ENCODE assay signal across 16 mouse cellular contexts in the genomic region with DNA sequence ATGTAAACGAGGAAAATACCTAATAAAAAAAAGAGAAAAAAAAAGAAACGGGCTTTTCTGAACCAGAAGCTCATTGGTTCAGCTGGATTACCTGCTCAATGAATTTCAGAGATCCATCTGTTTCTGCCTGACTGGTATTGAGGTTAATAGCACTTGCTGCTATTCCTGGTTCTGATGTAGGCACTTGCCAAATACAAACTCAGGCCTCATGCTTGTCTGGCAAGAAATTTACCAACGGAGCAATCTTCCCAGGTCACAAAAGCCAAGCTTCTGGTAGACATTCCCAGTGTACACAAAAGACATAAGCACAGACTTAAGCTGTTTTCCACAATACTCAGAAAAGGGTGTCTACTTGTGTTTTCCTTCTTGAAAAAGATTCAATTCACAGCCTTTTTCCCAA.
DNase-seq lines count a peak whose midpoint lies in the region; ATAC-seq lines count a peak whose summit lies in the region.
"Had no signal": no experiment of that assay in that cellular context is flagged by ENCODE, and none has a peak within 500 bp of the region (broad histone marks: within the 10 kb centered on the region; RNA-seq: fewer than 3 reads in every experiment).

No protein-coding gene starts in this region.

- intact Hi-C loops in heart, postnatal 10 days (cut with DNase I) = no loop called here

- peak; percentile 85 for ATAC-seq in cerebellum, adult (ENCODE audit: insufficient number of reproducible peaks, low FRiP score, low TSS enrichment)
- ATAC-seq: CD4-positive, CD25-positive, alpha-beta regulatory T cell, adult 4 months; forebrain, embryonic 13.5 days; intestine, postnatal 0 days had no signal

- DNase-seq in cerebellum, postnatal 4 days (ENCODE audit: low spot score in 2 of 2) = no peak
- DNase-seq in cerebellum, adult 11-12 months = peak; percentile 45
- DNase-seq in cerebellum, adult 9-10 months = peak; percentile 76
- DNase-seq in cerebellum, postnatal 25 days = peak; percentile 37 to 54
- no peak for DNase-seq in heart, postnatal 10 days
- no peak for DNase-seq in heart, adult 18-20 months
- DNase-seq in right cerebral cortex, postnatal 25 days = no peak
- DNase-seq: adrenal gland, postnatal 14 days; B cell, adult 2 months; gastrocnemius, postnatal 36 days; heart, postnatal 36 days; kidney, adult 8-10 months had no signal

Comparison
In these comparisons a context has a peak if more than half of its experiments do, and no peak if none do; other contexts are left out.
1. DNase-seq: peak in cerebellum, adult 11-12 months (single experiment), cerebellum, adult 9-10 months (single experiment) and cerebellum, postnatal 25 days (2 of 2); none in cerebellum, postnatal 4 days (0 of 2), heart, postnatal 10 days (0 of 2), heart, adult 18-20 months (0 of 2) and right cerebral cortex, postnatal 25 days (single experiment).